ENCODE assay signal across 11 mouse cellular contexts in the genomic region with DNA sequence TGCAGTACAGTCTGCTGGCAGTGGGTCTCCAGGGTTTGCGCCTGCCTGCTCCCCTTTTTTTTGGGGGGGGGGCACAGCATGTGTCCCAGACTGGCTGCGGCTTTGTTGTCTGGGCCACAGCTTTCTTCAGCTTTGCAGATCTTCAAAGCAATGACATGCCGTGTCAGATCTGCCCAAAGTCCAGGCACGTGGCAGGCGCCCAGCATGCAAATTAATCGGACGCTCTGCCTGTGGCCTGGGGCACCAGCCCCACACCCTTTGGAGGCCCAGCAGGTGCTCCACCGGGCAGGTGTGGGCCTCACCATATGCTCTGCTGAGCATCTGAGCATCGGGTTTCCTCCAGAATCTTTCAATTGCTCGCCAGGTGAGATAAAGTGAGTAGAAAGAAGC.
A peak's percentile ranks its signal among the peaks of the same experiment; 100 is the strongest.
DNase-seq lines count a peak whose midpoint lies in the region; ATAC-seq and TF ChIP-seq lines count a peak whose summit lies in the region.
"Had no signal": no experiment of that assay in that cellular context is flagged by ENCODE, and none has a peak within 500 bp of the region (broad histone marks: within the 10 kb centered on the region; RNA-seq: fewer than 3 reads in every experiment).

No protein-coding gene starts in this region.

- no peak for TF ChIP-seq POLR2A in CH12.LX (IDR thresholded peaks at IDR 0.05; ENCODE audit: low read depth, low read length)

- in situ Hi-C loops in CH12.LX (cut with MboI; ENCODE audit: low pct_ligation_motif_present, low pct_unique_long_range_greater_than_20kb, low sequenced_read_pairs) = no loop called here

- no peaks in the 10 kb centered on the region for H3K79me2 ChIP-seq in CH12.LX (replicated peaks; ENCODE audit: control insufficient read depth, extremely low read depth, insufficient read depth, poor library complexity, severe bottlenecking)

- H3K9ac ChIP-seq in CH12.LX (ENCODE audit: insufficient read depth, low read depth) = no peak overlapping the region
- no peak overlapping the region for H3K9ac ChIP-seq in hindbrain, embryonic 11.5 days (ENCODE audit: low read depth, low read length)

- no peak for TF ChIP-seq RAD21 in CH12.LX (IDR thresholded peaks at IDR 0.05; ENCODE audit: low read depth, low read length)

- peaks cover 8% of the 10 kb centered on the region for H3K27me3 ChIP-seq in CH12.LX (replicated peaks)
- peaks cover 32% of the 10 kb centered on the region for H3K27me3 ChIP-seq in hindbrain, embryonic 11.5 days (ENCODE audit: control insufficient read depth, insufficient read depth, low read length)

- no peak overlapping the region for H3K4me2 ChIP-seq in CH12.LX (ENCODE audit: insufficient read depth, low read depth, poor library complexity, severe bottlenecking)
- no peak overlapping the region for H3K4me2 ChIP-seq in hindbrain, embryonic 11.5 days (replicated peaks; ENCODE audit: low read depth, low read length)

- H3K9me3 ChIP-seq in CH12.LX (replicated peaks; ENCODE audit: low read length) = no peaks in the 10 kb centered on the region
- no peaks in the 10 kb centered on the region for H3K9me3 ChIP-seq in hindbrain, embryonic 11.5 days (ENCODE audit: control insufficient read depth, low read length)

- H3K27ac ChIP-seq in CH12.LX (ENCODE audit: insufficient read depth, low read depth) = no peak overlapping the region
- peak overlapping the region; percentile 81 for H3K27ac ChIP-seq in hindbrain, embryonic 11.5 days (ENCODE audit: low read depth, low read length)
- H3K27ac ChIP-seq: layer of hippocampus, adult 2 months had no signal

- ATAC-seq in hindbrain, embryonic 11.5 days (ENCODE audit: low FRiP score) = peak; percentile 28

- peaks cover 3 to 8% of the 10 kb centered on the region in 2 experiments; a peak in 3 of 4 replicates for H3K4me1 ChIP-seq in CH12.LX (ENCODE audit: control insufficient read depth in 1 of 2, insufficient read depth in 2 of 2)
- peaks cover 34% of the 10 kb centered on the region for H3K4me1 ChIP-seq in hindbrain, embryonic 11.5 days (replicated peaks; ENCODE audit: control insufficient read depth, insufficient read depth, low read length)

- dilution Hi-C loops in CH12.LX (cut with MboI; ENCODE audit: extremely low pct_ligation_motif_present, extremely low pct_unique_long_range_greater_than_20kb, low sequenced_read_pairs) = no loop called here

- no peak for TF ChIP-seq EP300 in CH12.LX (IDR thresholded peaks at IDR 0.05; ENCODE audit: low read length)

- no peak for TF ChIP-seq CTCF in CH12.LX (conservative IDR thresholded peaks at IDR 0.05 in 1 of 2, IDR thresholded peaks at IDR 0.05 in 1 of 2; ENCODE audit: low read depth in 2 of 2, low read length in 2 of 2)

- H3K4me3 ChIP-seq in CH12.LX (replicated peaks in 1 of 3; ENCODE audit: low read depth in 2 of 3, low read length in 2 of 3, poor library complexity in 1 of 3) = no peak overlapping the region
- no peak overlapping the region for H3K4me3 ChIP-seq in hindbrain, embryonic 11.5 days (ENCODE audit: low read depth, low read length)
- H3K4me3 ChIP-seq: layer of hippocampus, adult 2 months had no signal

- WGBS in hindbrain, embryonic 11.5 days = 2% methylated on average over 10 of the region's 10 CpGs

- H3K36me3 ChIP-seq in CH12.LX (replicated peaks in 1 of 2; ENCODE audit: control insufficient read depth in 1 of 2, insufficient read depth in 1 of 2, low read length in 1 of 2) = no peaks in the 10 kb centered on the region
- no peaks in the 10 kb centered on the region for H3K36me3 ChIP-seq in hindbrain, embryonic 11.5 days (ENCODE audit: control insufficient read depth, insufficient read depth, low read length)

- DNase-seq in CH12.LX (ENCODE audit: extremely low read depth) (no peak), MN1 (ENCODE audit: low spot score) (no peak)
- peak; percentile 58 for DNase-seq in embryo, embryonic 10 days (ENCODE audit: low spot score)
- DNase-seq in hindbrain, embryonic 11.5 days (ENCODE audit: low spot score) = peak; percentile 69
- peak; percentile 56 for DNase-seq in mesoderm, embryonic 11.5 days (ENCODE audit: low read depth, low spot score)
- DNase-seq in adrenal gland, adult 8-10 months = no peak
- no peak for DNase-seq in layer of hippocampus, postnatal 36 days
- DNase-seq in frontal cortex, postnatal 10 days (ENCODE audit: low spot score in 2 of 2) = no peak
- DNase-seq: gastrocnemius, postnatal 25 days; right cerebral cortex, postnatal 25 days had no signal

TF ChIP-seq in CH12.LX, 34 proteins besides CTCF, POLR2A, EP300 and RAD21:
- no peak for TF ChIP-seq TBP (conservative IDR thresholded peaks at IDR 0.05; ENCODE audit: low read depth, low read length)
- peak; percentile 85 for TF ChIP-seq BHLHE40 (IDR thresholded peaks at IDR 0.05; ENCODE audit: low read depth, low read length)
- 0 out of 2 replicates have a peak, but pooled peaks have one; percentile 13 for TF ChIP-seq TCF12 (IDR thresholded peaks at IDR 0.05; ENCODE audit: low read depth, low read length)
TF ChIP-seq in CH12.LX: peak in this region for 2.

Comparison
In these comparisons a context has a peak if more than half of its experiments do, and no peak if none do; other contexts are left out.
1. DNase-seq: peak in embryo, embryonic 10 days (single experiment), hindbrain, embryonic 11.5 days (single experiment) and mesoderm, embryonic 11.5 days (single experiment); none in CH12.LX (single experiment), MN1 (single experiment), adrenal gland, adult 8-10 months (single experiment), layer of hippocampus, postnatal 36 days (0 of 2) and frontal cortex, postnatal 10 days (0 of 2).